Mouse (Mus musculus) heart, adult 8-10 months (tissue): ENCODE data around the gene Arhgap23. TPM values are rescaled to one million over a fixed set of nuclear protein-coding genes. Genes with fewer than 3 reads are reported as not detected.

Experiments used
- DNase-seq: peaks from one replicate; pipeline ENCODE4 v3.0.0; 2022; ENCODE audit warnings: low spot score
- total RNA-seq, 4 experiments: library from RNA; stranded (reverse); gene quantifications; 2 replicates each; pipeline ENCODE4 v1.2.4; 2022

The Arhgap23 gene
- total RNA-seq, 4 experiments from 2014 or later, result 13.3 to 14.9 (median 14.0) TPM

GRCm38 (mm10) chr11:97434704-97435454, 19.5 kb downstream of the Arhgap23 start:
- peak; percentile 85 for DNase-seq

GRCm38 (mm10) chr11:97435808-97436491, 20.6 kb downstream of the Arhgap23 start:
- DNase-seq, result no peak

- peak; percentile 88 for DNase-seq
Observed at GRCm38 (mm10) chr11:97437745-97438144, 22.4 kb downstream of the Arhgap23 start.

GRCm38 (mm10) chr11:97438868-97439267, 23.5 kb downstream of the Arhgap23 start:
- no peak for DNase-seq

- peak; percentile 81 for DNase-seq
Observed at GRCm38 (mm10) chr11:97439935-97440334, 24.6 kb downstream of the Arhgap23 start.

GRCm38 (mm10) chr11:97440441-97440881, 25.1 kb downstream of the Arhgap23 start:
- no peak for DNase-seq

- no peak for DNase-seq
Observed at GRCm38 (mm10) chr11:97441036-97441657, 25.8 kb downstream of the Arhgap23 start.

- no peak for DNase-seq
Observed at GRCm38 (mm10) chr11:97441658-97442125, 26.4 kb downstream of the Arhgap23 start.

GRCm38 (mm10) chr11:97442891-97443675, 27.8 kb downstream of the Arhgap23 start:
- DNase-seq, result no peak

GRCm38 (mm10) chr11:97445596-97445995, 30.3 kb downstream of the Arhgap23 start:
- no peak for DNase-seq

- DNase-seq, result no peak
Observed at GRCm38 (mm10) chr11:97445999-97446511, 30.7 kb downstream of the Arhgap23 start.

GRCm38 (mm10) chr11:97447979-97448378, 32.6 kb downstream of the Arhgap23 start:
- no peak for DNase-seq

- DNase-seq, result no peak
Observed at GRCm38 (mm10) chr11:97448611-97449394, 33.5 kb downstream of the Arhgap23 start.

- peak; percentile 80 for DNase-seq
Observed at GRCm38 (mm10) chr11:97449601-97450293, 34.4 kb downstream of the Arhgap23 start.

GRCm38 (mm10) chr11:97450305-97450922, 35.1 kb downstream of the Arhgap23 start:
- peak; percentile 38 for DNase-seq

GRCm38 (mm10) chr11:97451625-97452024, 36.3 kb downstream of the Arhgap23 start:
- DNase-seq, result peak; percentile 44

- DNase-seq, result no peak
Observed at GRCm38 (mm10) chr11:97457120-97457519, 41.8 kb downstream of the Arhgap23 start.

- no peak for DNase-seq
Observed at GRCm38 (mm10) chr11:97461307-97461820, 46.0 kb downstream of the Arhgap23 start.

GRCm38 (mm10) chr11:97462538-97462937, 47.2 kb downstream of the Arhgap23 start:
- no peak for DNase-seq
